Comparison of ENCODE assay signal across 10 mouse cellular contexts in genomic region chr3:122128999-122129493, GRCm38 (mm10).
DNase-seq lines count a peak whose midpoint lies in the region; ATAC-seq and TF ChIP-seq lines count a peak whose summit lies in the region.
"Had no signal": no experiment of that assay in that cellular context is flagged by ENCODE, and none has a peak within 500 bp of the region (broad histone marks: within the 10 kb centered on the region; RNA-seq: fewer than 3 reads in every experiment).

No protein-coding gene starts in this region.

- no peaks in the 10 kb centered on the region for H3K27me3 ChIP-seq in forebrain, embryonic 13.5 days
- no peaks in the 10 kb centered on the region for H3K27me3 ChIP-seq in midbrain, embryonic 14.5 days (ENCODE audit: control insufficient read depth, insufficient read depth, low read length)
- H3K27me3 ChIP-seq in limb, embryonic 10.5 days (ENCODE audit: low read depth, poor library complexity, severe bottlenecking): no peaks in the 10 kb centered on the region
- H3K27me3 ChIP-seq in cerebellum, adult 2 months (ENCODE audit: control insufficient read depth, insufficient read depth, low read length): no peaks in the 10 kb centered on the region
- H3K27me3 ChIP-seq: limb, embryonic 13.5 days had no signal

- peak; percentile 80 for ATAC-seq in forebrain, embryonic 13.5 days
- peak; percentile 58; the same call in 1 of the 2 replicates for ATAC-seq in midbrain, embryonic 14.5 days (ENCODE audit: low FRiP score, low TSS enrichment)

- no peak overlapping the region for H3K9ac ChIP-seq in forebrain, embryonic 13.5 days
- H3K9ac ChIP-seq in midbrain, embryonic 14.5 days (replicated peaks; ENCODE audit: low read length): 0 out of 2 replicates have a peak overlapping the region, but pooled peaks have one; percentile 34
- H3K9ac ChIP-seq: limb, embryonic 13.5 days had no signal

- intact Hi-C loops in gastrocnemius, postnatal 36 days (cut with DNase I): no loop called here

- peak overlapping the region; percentile 36 for H3K4me2 ChIP-seq in forebrain, embryonic 13.5 days
- H3K4me2 ChIP-seq in midbrain, embryonic 14.5 days (ENCODE audit: low read length): peak overlapping the region; percentile 43
- H3K4me2 ChIP-seq: limb, embryonic 13.5 days had no signal

- peaks cover 13% of the 10 kb centered on the region for H3K4me1 ChIP-seq in forebrain, embryonic 13.5 days
- peaks cover 4% of the 10 kb centered on the region; the same call in 1 of the 2 replicates for H3K4me1 ChIP-seq in midbrain, embryonic 14.5 days (ENCODE audit: control insufficient read depth, insufficient read depth, low read length)
- H3K4me1 ChIP-seq in limb, embryonic 10.5 days: peaks cover 23% of the 10 kb centered on the region; the same call in 1 of the 2 replicates
- peaks cover 6% of the 10 kb centered on the region; the same call in 1 of the 2 replicates for H3K4me1 ChIP-seq in cerebellum, adult 2 months (ENCODE audit: control insufficient read depth, insufficient read depth, low read length)
- H3K4me1 ChIP-seq: limb, embryonic 13.5 days had no signal

- no peak for TF ChIP-seq POLR2A in cerebellum, adult 2 months (IDR thresholded peaks at IDR 0.05; ENCODE audit: borderline replicate concordance, insufficient read depth, low read length)

- WGBS in forebrain, embryonic 13.5 days: 48% methylated on average over 17 of the region's 17 CpGs
- 15% methylated on average over 17 of the region's 17 CpGs for WGBS in midbrain, embryonic 14.5 days
- WGBS in limb, embryonic 10.5 days: 25% methylated on average over 17 of the region's 17 CpGs
- 20% methylated on average over 17 of the region's 17 CpGs for WGBS in cerebellum, adult 2 months

- no peak overlapping the region for H3K4me3 ChIP-seq in forebrain, embryonic 13.5 days
- no peak overlapping the region for H3K4me3 ChIP-seq in midbrain, embryonic 14.5 days (replicated peaks; ENCODE audit: low read depth, low read length)
- no peak overlapping the region for H3K4me3 ChIP-seq in limb, embryonic 10.5 days
- no peak overlapping the region for H3K4me3 ChIP-seq in cerebellum, adult 2 months (replicated peaks; ENCODE audit: insufficient read depth, low read depth, low read length)
- H3K4me3 ChIP-seq: limb, embryonic 13.5 days had no signal

- no peaks in the 10 kb centered on the region for H3K36me3 ChIP-seq in forebrain, embryonic 13.5 days (ENCODE audit: poor library complexity, severe bottlenecking)
- no peaks in the 10 kb centered on the region for H3K36me3 ChIP-seq in midbrain, embryonic 14.5 days (ENCODE audit: control insufficient read depth, insufficient read depth, low read length)
- H3K36me3 ChIP-seq in limb, embryonic 10.5 days: no peaks in the 10 kb centered on the region
- H3K36me3 ChIP-seq: limb, embryonic 13.5 days had no signal

- no peak for TF ChIP-seq CTCF in cerebellum, adult 2 months (IDR thresholded peaks at IDR 0.05; ENCODE audit: borderline replicate concordance, insufficient read depth, low read depth, low read length)

- H3K9me3 ChIP-seq in forebrain, embryonic 13.5 days (replicated peaks): no peaks in the 10 kb centered on the region
- no peaks in the 10 kb centered on the region for H3K9me3 ChIP-seq in midbrain, embryonic 14.5 days (ENCODE audit: control insufficient read depth, low read length)
- H3K9me3 ChIP-seq in limb, embryonic 10.5 days (replicated peaks): no peaks in the 10 kb centered on the region
- H3K9me3 ChIP-seq: limb, embryonic 13.5 days had no signal

- peak; percentile 47 for DNase-seq in gastrocnemius, postnatal 25 days
- no peak for DNase-seq in gastrocnemius, postnatal 36 days
- peak; percentile 85 for DNase-seq in MN1 (ENCODE audit: low spot score)
- peak; percentile 43 for DNase-seq in midbrain, embryonic 14.5 days
- no peak for DNase-seq in limb, embryonic 10.5 days (ENCODE audit: low spot score)
- no peak for DNase-seq in left cerebral cortex, adult 8-10 months (ENCODE audit: low spot score in 2 of 2)
- no peak for DNase-seq in cerebellum, adult 2 months
- DNase-seq: lung, postnatal 10 days had no signal

- H3K27ac ChIP-seq in forebrain, embryonic 13.5 days: no peak overlapping the region
- H3K27ac ChIP-seq in midbrain, embryonic 14.5 days (replicated peaks; ENCODE audit: low read depth, low read length): peak overlapping the region; percentile 13; the same call in 1 of the 2 replicates
- H3K27ac ChIP-seq in limb, embryonic 10.5 days: no peak overlapping the region
- H3K27ac ChIP-seq in cerebellum, adult 2 months (ENCODE audit: insufficient read depth, low read length): no peak overlapping the region
- H3K27ac ChIP-seq: limb, embryonic 13.5 days had no signal

Comparison
In these comparisons a context has a peak if more than half of its experiments do, and no peak if none do; other contexts are left out.
1. DNase-seq: peak in gastrocnemius, postnatal 25 days (single experiment), MN1 (single experiment) and midbrain, embryonic 14.5 days (single experiment); none in gastrocnemius, postnatal 36 days (0 of 2), limb, embryonic 10.5 days (single experiment), left cerebral cortex, adult 8-10 months (0 of 2) and cerebellum, adult 2 months (0 of 2).